Mouse (Mus musculus): ENCODE results near the gene Cblb. TPM values are rescaled to one million over a fixed set of nuclear protein-coding genes. Genes with fewer than 3 reads are reported as not detected.

Cblb gene
- polyA plus RNA-seq, 1 experiment from 2014 or later: 19.3 TPM

GRCm38 (mm10) chr16:52013812-52014211, 17.2 kb upstream of the Cblb start:
- H3K27ac ChIP-seq: no peak overlapping the region
- no peaks in the 10 kb centered on the region for H3K36me3 ChIP-seq
- H3K4me3 ChIP-seq (replicated peaks): no peak overlapping the region
- H3K4me2 ChIP-seq: no peak overlapping the region
- no peaks in the 10 kb centered on the region for H3K27me3 ChIP-seq
- no peaks in the 10 kb centered on the region for H3K4me1 ChIP-seq
- 79% methylated on average over 2 of the region's 2 CpGs for WGBS
- ATAC-seq (replicated peaks; ENCODE audit: low FRiP score): no peak
- no peak overlapping the region for H3K9ac ChIP-seq
- no peaks in the 10 kb centered on the region for H3K9me3 ChIP-seq (replicated peaks)

GRCm38 (mm10) chr16:52023417-52023816, 7.6 kb upstream of the Cblb start:
- no peaks in the 10 kb centered on the region for H3K9me3 ChIP-seq (replicated peaks)
- no peak overlapping the region for H3K4me3 ChIP-seq (replicated peaks)
- H3K27me3 ChIP-seq: no peaks in the 10 kb centered on the region
- H3K4me1 ChIP-seq: no peaks in the 10 kb centered on the region
- 77% methylated on average over 5 of the region's 5 CpGs for WGBS
- H3K9ac ChIP-seq: no peak overlapping the region
- no peak overlapping the region for H3K27ac ChIP-seq
- no peaks in the 10 kb centered on the region for H3K36me3 ChIP-seq
- H3K4me2 ChIP-seq: no peak overlapping the region
- ATAC-seq (replicated peaks; ENCODE audit: low FRiP score): no peak

- Histone ChIP-seq H3K9me3 (replicated peaks) (no peaks in the 10 kb centered on the region), H3K9ac (no peak overlapping the region), H3K4me2 (no peak overlapping the region), H3K36me3 (no peaks in the 10 kb centered on the region), H3K4me1 (peaks cover 5% of the 10 kb centered on the region), H3K27ac (no peak overlapping the region), H3K27me3 (no peaks in the 10 kb centered on the region), H3K4me3 (replicated peaks) (no peak overlapping the region)
- WGBS: 91% methylated on average over 4 of the region's 4 CpGs
- no peak for ATAC-seq (replicated peaks; ENCODE audit: low FRiP score)
These were observed 3.7 kb upstream of the Cblb start for GRCm38 (mm10) chr16:52027326-52027725.

GRCm38 (mm10) chr16:52029001-52029400, 2.0 kb upstream of the Cblb start:
- 91% methylated on average over 3 of the region's 3 CpGs for WGBS
- no peak for ATAC-seq (replicated peaks; ENCODE audit: low FRiP score)

GRCm38 (mm10) chr16:52031712-52032251, 757 bp downstream of the Cblb start:
- Histone ChIP-seq H3K9me3 (replicated peaks) (no peaks in the 10 kb centered on the region), H3K4me2 (peak overlapping the region; percentile 60), H3K27me3 (no peaks in the 10 kb centered on the region), H3K4me3 (replicated peaks) (peak overlapping the region; percentile 98), H3K36me3 (peaks cover 19% of the 10 kb centered on the region), H3K27ac (peak overlapping the region; percentile 98), H3K9ac (peak overlapping the region; percentile 93), H3K4me1 (peaks cover 28% of the 10 kb centered on the region)
- ATAC-seq (replicated peaks; ENCODE audit: low FRiP score): peak; percentile 84
- under 1% methylated on average over 36 of the region's 37 CpGs for WGBS

More at GRCm38 (mm10) chr16:52029001-52029400, 2.0 kb upstream of the Cblb start:
- Histone ChIP-seq H3K9me3 (replicated peaks) (no peaks in the 10 kb centered on the region), H3K4me3 (replicated peaks) (no peak overlapping the region), H3K9ac (no peak overlapping the region), H3K4me1 (peaks cover 15% of the 10 kb centered on the region), H3K4me2 (no peak overlapping the region), H3K36me3 (peaks cover 2% of the 10 kb centered on the region; the same call in 1 of the 2 replicates), H3K27ac (no peak overlapping the region), H3K27me3 (no peaks in the 10 kb centered on the region)

- Histone ChIP-seq H3K4me2 (peak overlapping the region; percentile 60), H3K4me3 (replicated peaks) (peak overlapping the region; percentile 98), H3K9me3 (replicated peaks) (no peaks in the 10 kb centered on the region), H3K36me3 (peaks cover 24% of the 10 kb centered on the region), H3K27me3 (no peaks in the 10 kb centered on the region), H3K27ac (peak overlapping the region; percentile 98), H3K4me1 (peaks cover 28% of the 10 kb centered on the region), H3K9ac (peak overlapping the region; percentile 93)
- no peak for ATAC-seq (replicated peaks; ENCODE audit: low FRiP score)
- 16% methylated on average over 29 of the region's 29 CpGs for WGBS
These were observed 1.6 kb downstream of the Cblb start for GRCm38 (mm10) chr16:52032376-52033330.

- H3K4me3 ChIP-seq (replicated peaks): peak overlapping the region; percentile 98
- peak overlapping the region; percentile 60 for H3K4me2 ChIP-seq
- peaks cover 34% of the 10 kb centered on the region for H3K4me1 ChIP-seq
- H3K36me3 ChIP-seq: peaks cover 31% of the 10 kb centered on the region
- H3K9me3 ChIP-seq (replicated peaks): no peaks in the 10 kb centered on the region
- no peak overlapping the region for H3K9ac ChIP-seq
- H3K27me3 ChIP-seq: no peaks in the 10 kb centered on the region
- H3K27ac ChIP-seq: no peak overlapping the region
- no peak for ATAC-seq (replicated peaks; ENCODE audit: low FRiP score)
- 90% methylated on average over 4 of the region's 4 CpGs for whole genome bisulfite sequencing
These were observed 2.6 kb downstream of the Cblb start for GRCm38 (mm10) chr16:52033381-52034315.

GRCm38 (mm10) chr16:52034356-52034755, 3.3 kb downstream of the Cblb start:
- H3K4me2 ChIP-seq: peak overlapping the region; percentile 28; the same call in 1 of the 2 replicates
- H3K36me3 ChIP-seq: peaks cover 38% of the 10 kb centered on the region
- H3K9me3 ChIP-seq (replicated peaks): no peaks in the 10 kb centered on the region
- no peak overlapping the region for H3K9ac ChIP-seq
- H3K27ac ChIP-seq: no peak overlapping the region
- 75% methylated on average over 5 of the region's 5 CpGs for WGBS
- peaks cover 37% of the 10 kb centered on the region for H3K4me1 ChIP-seq
- no peaks in the 10 kb centered on the region for H3K27me3 ChIP-seq
- H3K4me3 ChIP-seq (replicated peaks): peak overlapping the region; percentile 7; the same call in 1 of the 2 replicates
- no peak for ATAC-seq (replicated peaks; ENCODE audit: low FRiP score)

- Histone ChIP-seq H3K4me2 (no peak overlapping the region), H3K9me3 (replicated peaks) (no peaks in the 10 kb centered on the region), H3K27me3 (no peaks in the 10 kb centered on the region), H3K27ac (no peak overlapping the region), H3K4me3 (replicated peaks) (no peak overlapping the region), H3K36me3 (peaks cover 39% of the 10 kb centered on the region), H3K4me1 (peaks cover 36% of the 10 kb centered on the region), H3K9ac (no peak overlapping the region)
- WGBS: 85% methylated on average over 3 of the region's 3 CpGs
- ATAC-seq (replicated peaks; ENCODE audit: low FRiP score): no peak
These were observed 5.3 kb downstream of the Cblb start for GRCm38 (mm10) chr16:52036295-52036694.

GRCm38 (mm10) chr16:52038283-52038682, 7.3 kb downstream of the Cblb start:
- no peak for ATAC-seq (replicated peaks; ENCODE audit: low FRiP score)
- Histone ChIP-seq H3K36me3 (peaks cover 39% of the 10 kb centered on the region), H3K4me2 (no peak overlapping the region), H3K4me1 (peaks cover 40% of the 10 kb centered on the region), H3K9me3 (replicated peaks) (no peaks in the 10 kb centered on the region), H3K9ac (no peak overlapping the region), H3K4me3 (replicated peaks) (no peak overlapping the region), H3K27ac (no peak overlapping the region), H3K27me3 (no peaks in the 10 kb centered on the region)
- 95% methylated on average over 4 of the region's 4 CpGs for WGBS

GRCm38 (mm10) chr16:52038821-52039220, 7.8 kb downstream of the Cblb start:
- WGBS: 73% methylated on average over 2 of the region's 2 CpGs
- Histone ChIP-seq H3K27me3 (no peaks in the 10 kb centered on the region), H3K9ac (no peak overlapping the region), H3K36me3 (peaks cover 39% of the 10 kb centered on the region), H3K4me1 (peaks cover 37% of the 10 kb centered on the region), H3K9me3 (replicated peaks) (no peaks in the 10 kb centered on the region), H3K4me2 (no peak overlapping the region), H3K4me3 (replicated peaks) (no peak overlapping the region), H3K27ac (no peak overlapping the region)
- no peak for ATAC-seq (replicated peaks; ENCODE audit: low FRiP score)

Data from kidney, embryonic 15.5 days (tissue).